Mouse (Mus musculus): ENCODE results near the gene Fkrp.
A peak's percentile ranks its signal among the peaks of the same experiment; 100 is the strongest.

Gene Fkrp

DNA sequence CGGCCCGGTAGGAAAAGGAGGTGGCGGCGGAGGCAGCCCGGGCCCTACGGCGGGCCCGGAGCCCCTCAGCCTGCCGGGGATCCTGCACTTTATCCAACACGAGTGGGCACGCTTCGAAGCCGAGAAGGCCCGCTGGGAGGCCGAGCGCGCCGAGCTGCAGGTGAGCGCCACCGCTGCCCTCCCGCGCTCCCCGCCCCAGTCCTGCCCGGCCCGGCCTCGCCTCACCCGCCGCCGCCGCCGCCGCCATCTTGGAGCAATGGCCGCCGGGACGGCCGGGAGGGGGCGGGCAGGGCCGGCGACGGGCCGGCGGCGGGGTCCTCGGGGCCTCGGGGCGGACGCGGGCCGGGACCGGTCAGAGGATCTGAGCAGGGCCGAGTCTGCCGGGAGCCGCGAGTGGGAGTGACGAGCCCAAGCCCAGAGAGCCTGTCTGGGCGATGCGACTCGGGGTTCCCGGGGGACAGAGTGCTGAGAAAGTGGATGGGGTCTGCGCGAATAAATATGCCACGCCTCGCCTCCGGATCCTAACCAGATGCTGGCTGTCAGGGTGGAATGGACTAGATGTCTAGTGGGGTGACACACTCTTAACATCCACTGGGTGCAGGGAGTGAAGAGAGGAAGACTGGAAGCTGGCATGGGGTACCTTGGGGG lies at the start of gene Fkrp:
Gene Fkrp, minus strand, starts transcription at position 258 of the 648 bp plus-strand sequence.
- DNase-seq = peak; percentile 47

DNA sequence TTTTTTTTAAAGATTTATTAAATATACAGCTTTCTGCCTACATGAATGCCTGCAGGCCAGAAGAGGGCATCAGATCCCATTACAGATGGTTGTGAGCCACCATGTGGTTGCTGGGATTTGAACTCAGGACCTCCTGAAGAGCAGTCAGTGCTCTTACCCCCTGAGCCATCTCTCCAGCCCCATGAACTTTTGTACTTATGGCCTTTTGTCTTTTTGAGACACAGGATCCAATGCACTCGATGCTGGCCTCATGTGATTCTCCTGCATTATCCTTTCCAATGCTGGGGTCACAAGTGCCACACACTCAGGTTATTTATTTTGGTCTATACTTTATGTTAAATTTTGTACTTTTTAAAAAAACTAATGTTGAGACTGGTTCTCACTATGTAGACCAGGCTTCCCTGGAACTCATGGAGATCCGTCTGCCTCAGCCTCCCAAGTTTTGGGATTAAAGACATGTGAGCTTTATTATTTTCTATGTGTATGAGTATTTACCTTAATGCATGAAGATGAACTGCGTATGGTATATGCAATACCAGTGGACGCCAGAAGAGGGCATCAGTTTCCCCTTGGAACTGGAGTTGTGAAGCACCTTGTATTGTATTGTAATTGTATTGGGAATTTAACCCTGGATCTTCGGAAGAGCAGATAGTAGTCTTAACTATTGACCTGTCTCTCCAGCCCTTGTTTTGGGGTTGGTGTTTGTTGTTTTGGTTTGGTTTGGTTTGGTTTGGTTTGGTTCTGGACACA lies 43.5 kb upstream of the Fkrp start:
- DNase-seq = no peak

DNA sequence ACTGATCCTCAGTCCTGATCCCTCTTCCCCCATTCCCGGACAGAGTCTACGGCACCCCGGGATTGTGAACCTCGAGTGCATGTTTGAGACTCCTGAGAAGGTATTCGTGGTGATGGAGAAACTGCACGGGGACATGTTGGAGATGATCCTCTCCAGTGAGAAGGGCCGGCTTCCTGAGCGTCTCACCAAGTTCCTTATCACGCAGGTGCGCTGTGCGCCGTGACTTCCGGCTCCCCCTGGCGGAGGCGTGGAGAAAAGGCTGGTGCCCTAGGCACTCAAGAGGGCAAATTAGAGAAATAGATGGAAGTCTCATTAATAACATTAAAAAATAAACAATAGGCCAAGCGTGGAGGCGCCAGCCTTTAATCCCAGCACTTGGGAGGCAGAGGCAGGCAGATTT lies 41.8 kb upstream of the Fkrp start:
- DNase-seq = no peak

DNA sequence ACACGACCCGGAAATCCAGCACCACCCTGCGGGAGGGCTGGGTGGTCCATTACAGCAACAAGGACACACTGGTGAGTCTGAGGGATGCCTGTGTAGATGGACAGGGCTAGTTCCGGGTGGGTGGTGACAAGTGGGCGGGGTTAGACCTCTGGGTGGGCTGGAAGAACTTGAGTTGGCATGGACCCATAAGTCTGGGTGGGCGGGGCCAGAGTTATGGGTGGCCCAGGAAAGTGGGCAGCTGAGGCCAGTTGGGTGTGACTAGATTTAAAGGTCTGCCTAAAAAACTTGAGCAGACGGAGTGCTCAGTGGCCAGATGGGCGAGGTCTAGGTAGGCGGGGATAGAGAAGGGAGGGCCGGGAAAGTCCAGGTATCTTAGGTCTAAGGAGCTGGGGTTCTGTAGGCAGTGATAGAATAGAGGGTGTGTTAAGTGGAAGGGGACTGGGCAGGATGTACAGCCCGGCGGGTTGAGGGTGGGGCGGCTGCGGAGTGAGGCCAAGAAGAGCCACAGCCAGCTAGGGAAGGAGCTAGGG lies 36.8 kb upstream of the Fkrp start:
- no peak for DNase-seq

DNA sequence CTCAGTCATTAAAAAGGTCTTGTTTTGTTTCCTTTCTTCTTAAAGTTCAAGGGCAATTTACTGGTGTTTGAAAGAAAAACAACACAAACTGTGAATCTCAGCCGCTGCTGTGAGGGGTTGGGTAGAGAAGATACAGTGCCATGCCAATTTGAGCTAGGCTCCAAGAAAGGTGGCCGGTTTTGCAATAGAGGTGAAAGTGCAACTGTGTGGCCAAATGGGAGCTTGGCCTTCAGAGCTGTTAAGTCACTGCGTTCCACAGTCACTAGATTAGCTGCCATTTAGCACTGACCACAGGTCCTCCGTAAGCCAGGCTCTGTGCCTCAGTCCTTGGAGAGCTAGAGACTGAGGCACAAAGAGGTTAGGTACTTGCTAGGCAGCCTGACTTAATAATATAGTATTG lies 35.1 kb upstream of the Fkrp start:
- DNase-seq = no peak

DNA sequence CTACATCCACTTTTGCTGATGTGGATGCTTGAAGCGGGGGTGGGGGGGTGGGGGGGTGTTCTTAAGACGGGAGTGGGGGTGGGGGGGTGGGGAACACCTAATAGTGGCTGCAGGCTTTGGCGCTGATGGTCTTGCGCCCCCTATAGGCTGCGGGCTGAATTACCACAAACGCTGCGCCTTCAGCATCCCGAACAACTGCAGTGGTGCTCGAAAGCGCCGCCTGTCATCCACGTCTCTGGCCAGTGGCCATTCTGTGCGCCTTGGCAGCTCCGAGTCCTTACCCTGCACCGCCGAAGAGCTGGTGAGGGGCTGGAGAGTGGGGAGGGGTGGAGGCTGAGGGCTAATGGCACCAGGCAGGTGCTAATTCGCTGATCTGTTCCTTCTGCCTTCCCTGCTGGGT lies 32.0 kb upstream of the Fkrp start:
- peak; percentile 69 for DNase-seq

DNA sequence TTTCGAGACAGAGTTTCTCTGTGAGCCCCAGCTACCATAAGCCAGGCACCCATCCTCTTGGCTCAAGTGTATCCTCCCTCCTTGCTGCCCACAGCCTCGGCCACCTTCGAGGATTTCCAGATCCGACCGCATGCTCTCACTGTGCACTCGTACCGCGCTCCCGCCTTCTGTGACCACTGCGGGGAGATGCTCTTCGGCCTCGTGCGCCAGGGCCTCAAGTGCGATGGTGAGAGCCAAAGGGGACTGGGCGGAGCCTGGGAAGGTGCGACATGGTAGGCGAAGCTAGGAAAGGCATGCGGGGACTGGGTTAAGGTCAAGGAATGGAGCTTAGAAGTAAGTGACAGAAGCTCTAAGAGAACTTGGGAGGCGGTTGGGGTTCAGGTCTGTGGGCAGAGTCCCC lies 31.0 kb upstream of the Fkrp start:
- no peak for DNase-seq

DNA sequence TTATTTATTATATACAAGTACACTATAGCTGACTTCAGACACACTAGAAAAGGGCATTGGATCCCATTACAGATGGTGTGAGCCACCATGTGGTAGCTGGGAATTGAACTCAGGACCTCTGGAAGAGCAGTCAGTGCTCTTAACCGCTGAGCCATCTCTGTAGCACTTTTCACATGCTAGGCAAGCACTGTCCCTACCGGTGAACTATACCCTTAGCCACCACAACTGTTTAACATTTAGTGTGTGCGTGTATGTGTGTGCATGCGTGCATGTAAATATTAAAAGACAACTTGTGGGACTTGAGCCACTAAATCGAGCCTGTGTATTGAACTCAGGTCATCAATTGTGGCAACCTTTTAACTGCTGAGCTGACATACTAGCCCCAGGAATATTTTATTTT lies 30.2 kb upstream of the Fkrp start:
- no peak for DNase-seq

DNA sequence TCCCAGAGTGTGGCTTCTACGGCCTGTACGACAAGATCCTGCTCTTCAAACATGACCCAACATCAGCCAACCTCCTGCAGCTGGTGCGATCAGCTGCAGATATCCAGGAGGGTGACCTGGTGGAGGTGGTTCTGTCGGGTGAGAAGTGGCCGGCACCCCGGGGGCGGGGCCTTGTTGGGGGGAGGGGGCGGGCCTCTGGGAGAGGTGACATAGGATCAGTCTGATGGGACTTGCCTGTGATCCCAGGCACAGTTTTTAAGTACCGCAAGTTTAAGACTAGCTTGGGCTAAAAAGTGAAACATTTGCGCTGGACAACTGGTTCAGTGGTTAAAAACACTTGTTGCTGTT lies 29.3 kb upstream of the Fkrp start:
- no peak for DNase-seq

DNA sequence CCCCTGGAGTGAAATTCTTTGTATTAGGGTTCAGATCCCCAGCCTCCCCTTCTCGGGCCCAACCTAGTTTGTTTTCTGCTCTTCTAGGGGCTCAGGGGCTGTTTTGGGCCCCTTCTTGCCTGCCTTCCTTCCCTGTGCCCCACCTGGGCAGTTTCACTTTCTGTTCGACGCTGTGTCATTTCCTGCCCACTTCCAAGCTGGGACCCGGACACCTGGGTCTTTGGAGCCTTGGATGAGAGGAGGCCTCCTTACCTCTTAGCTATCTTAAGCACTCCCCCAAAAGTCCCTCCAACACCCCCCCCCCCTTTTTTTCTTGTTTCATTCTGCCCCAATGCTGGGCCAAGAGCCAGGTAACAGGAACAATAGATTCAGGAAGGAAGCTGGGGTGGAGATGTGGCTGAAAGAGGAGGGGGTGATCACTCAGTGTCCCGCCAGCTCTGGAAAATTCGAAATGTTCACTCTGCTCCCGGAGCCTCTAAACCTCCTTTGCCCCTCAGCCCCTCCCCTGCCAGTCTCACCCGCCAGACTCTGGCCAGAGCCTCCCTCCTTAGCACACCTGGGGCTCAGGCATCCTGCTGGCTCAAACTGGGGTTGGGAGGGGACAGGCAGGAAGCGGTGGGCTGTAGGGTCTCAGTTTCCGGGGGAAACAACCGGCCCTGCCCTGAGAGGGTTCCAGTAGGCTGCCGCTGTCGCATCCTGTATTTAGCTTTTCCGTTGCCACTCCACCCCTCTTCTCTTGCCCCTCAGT lies 28.7 kb upstream of the Fkrp start:
- DNase-seq = no peak

DNA sequence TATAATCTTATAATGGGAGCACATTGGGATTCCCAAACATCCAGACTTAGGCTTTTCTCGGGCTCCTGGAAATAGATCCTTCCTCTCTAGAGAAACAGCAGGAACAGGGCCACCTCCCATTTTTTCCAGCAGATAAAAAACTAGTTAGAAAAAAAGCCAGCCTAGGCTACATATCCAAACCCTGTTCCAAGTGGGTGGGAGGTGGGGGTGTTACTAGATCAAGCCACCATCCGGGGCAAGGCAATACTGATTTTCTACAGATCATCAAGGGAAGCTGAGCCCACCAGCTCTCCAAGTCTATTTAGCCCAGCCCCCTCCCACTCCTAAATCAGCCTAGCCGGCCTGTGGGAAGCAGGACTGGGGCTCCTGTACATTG lies 28.2 kb upstream of the Fkrp start:
- no peak for DNase-seq

DNA sequence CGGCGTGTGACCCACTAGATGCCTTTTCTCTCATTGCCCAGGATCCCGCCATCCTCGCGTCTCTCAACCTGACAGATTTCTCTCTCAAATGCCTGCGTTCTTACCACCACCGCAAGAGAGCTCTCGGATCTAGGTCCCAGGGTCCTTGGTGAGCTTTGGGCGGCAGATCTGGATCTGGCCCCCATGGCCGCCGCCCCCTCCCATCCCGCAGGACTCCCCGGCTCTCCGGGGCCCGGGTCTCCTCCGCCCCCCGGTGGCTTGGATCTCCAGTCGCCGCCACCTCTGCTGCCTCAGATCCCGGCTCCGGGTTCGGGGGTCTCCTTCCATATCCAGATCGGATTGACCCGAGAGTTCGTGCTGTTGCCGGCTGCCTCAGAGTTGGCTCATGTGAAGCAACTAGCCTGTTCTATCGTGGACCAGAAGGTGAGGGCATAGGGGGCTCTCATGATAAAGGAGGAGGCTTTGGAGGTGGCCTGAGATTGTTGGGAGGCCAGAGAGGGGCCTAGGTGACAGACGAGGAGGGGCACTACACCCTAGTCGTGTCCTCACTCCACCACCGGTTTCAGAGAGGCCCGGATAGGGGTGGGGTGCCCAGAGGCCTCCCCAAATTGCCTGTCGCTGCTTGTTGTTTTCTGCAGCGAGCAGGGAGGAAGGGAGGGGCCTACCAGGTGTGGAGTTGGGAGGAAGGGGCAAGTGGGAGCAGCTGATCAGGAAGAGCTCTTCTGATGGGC lies 27.1 kb upstream of the Fkrp start:
- no peak for DNase-seq

DNA sequence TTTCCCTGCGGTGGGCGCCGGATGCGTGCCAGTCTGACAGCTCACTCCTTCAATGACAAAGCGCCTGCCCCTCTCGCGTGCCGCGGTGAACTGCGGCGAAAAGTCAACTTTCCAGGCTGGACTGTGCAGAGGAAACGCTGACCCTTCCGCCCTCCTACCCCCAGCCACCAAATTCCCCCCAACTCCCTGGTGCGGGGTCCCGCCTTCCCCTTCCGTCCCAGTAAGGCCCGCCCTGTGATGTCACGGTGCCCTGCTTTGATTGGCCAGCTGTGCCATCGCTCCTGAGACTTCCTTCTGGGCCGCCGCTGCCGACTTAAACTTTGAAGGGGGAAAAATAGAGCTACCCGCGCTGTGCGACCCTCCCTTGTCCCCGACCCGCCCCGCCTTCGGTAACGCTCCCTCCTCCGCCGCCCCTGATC lies 26.1 kb upstream of the Fkrp start, which contains the start of gene Prkd2:
Gene Prkd2, plus strand, starts transcription at position 258 of the 419 bp plus-strand sequence.
- DNase-seq = peak; percentile 86

DNA sequence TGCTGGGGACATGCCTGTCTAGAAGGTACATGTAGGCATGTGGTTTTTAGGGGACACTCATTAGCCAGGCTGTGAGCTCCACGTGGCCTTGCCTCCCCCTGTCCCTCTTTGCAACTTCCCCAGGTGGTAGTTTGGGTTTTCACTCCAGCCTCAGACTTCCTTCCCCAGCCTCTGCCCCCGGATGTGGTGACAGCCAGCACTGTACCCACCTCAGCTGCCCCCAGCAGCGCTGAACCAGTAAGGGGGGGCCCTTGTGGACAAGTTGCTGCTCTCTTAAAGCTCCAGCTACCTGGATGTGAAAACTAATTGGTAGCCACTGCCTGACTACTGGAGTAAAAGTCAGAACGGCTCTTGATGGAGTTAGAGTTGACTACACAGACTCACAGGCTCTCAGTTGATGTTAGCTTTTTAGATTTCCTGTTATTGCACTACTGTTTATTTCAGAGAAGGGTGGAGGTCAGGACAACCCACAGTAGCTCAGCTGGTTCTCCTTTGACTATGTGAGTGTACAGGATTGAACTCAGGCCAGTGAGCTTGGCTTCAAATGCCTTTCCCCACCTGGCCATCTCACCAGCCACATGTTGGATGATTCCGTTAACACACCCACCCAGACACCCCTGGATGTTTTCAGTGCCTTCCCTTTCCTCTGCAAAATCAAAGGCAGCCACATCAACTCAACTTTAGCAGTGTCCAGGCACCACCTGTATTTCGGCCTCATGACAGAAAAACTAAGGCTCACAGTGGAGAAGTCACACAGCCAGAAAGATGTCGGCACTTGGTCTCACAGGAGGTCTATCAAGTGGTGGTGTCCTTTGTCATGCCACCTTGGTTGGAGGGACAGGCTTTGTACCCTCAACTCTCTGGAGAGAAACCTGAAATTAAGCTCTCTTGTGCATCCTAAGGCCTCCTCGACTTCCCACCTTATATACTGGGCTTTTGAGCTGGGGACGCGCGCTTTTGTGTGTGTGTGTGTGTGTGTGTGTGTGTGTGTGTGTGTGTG lies 25.3 kb upstream of the Fkrp start:
- no peak for DNase-seq

DNA sequence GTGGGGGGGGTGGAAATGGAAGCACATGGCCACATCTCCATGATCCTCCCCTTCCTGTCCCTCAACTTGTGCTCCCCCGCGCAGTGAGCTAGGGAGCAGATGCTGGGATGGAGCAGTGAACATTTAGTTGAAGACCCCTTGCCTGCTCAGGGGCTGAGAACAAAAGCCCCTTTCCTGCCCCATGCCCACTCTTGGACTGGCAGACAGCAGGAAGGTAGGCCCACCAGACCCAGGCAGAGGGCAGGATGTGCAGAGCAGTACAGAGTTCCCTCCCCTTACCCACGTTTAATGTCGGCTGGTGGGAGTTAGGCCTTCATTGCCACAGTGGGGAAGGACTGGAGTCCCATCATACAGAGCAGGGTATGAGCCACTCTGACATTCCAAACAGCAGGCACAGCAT lies 24.5 kb upstream of the Fkrp start:
- DNase-seq = no peak

DNA sequence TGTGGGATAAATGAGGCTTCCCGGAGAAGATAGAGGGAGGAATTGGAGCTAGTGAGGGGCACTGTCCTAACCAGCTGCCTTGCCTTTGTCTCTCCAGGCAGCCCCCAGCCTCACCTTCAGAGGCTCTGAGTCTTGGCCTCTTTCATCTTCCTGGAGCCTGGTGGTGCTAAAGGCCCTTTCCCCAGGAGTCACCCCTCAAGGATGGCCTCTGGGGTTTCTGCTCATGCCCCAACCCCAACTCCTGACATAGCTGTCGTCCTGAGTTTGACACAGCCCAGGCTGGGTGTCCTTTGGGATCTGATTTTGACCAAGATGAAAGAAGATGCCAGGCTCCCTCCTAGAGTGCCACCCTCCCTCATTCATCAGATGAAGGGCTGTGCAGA lies 23.6 kb upstream of the Fkrp start:
- no peak for DNase-seq

DNA sequence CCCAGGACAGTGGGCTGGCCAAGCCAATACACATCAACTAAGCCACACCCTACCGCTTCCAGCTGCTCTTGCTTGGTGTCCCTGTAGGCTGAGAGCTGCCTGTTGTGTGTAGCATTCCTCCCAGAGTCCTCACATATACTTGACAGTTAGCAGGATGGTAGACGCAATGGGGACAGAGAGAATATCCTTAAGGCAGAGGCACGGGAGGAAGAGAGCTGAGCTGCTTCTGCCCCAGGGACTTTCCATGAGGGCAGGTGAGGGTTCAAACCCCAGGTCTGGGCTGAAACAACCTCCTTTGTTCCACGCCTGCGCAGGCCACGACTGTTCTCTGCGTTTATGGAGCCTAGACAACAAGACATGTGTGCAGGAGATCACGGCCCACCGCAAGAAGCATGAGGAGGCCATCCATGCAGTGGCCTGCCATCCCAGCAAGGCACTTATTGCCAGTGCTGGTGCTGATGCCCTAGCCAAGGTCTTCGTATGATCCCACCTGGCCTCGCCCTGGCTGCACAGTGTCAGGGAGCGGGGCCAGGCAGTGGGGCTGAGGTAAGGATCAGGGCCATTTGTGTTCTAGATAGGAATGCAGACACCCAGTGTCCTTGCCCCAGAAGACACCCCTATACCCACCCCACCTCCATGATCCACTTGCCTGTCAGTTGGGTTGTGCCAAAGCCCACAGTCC lies 23.0 kb upstream of the Fkrp start:
- DNase-seq = no peak

DNA sequence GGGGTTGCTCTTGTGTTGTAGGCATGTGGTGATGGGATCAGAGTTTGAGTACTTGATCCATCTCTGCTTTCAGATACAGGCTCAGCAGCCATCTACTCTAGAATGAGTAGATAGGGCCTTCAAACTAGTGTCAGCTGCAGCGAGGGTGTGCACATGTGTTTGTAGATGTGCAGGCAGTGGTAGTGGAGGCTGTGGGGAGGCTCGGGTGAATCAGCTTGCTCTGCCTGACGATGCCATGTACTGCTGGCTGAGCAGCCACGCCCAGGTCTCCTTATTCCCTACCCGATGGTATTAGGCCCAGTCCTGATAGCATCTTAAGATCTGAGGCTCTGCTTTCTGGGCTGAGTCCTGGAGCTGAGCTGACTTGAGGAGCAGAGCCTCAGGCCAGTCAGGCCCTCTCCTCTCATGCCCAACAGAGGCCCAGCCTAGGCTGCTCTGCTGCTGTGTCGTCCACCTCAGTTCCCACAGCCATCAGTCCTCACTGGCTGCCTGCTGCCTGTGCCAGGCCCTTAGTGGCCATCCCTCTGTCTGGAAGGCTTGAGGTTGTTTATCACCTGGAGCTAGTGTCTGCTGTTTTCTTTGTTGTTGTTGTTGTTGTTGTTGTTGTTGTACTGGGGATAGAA lies 22.4 kb upstream of the Fkrp start:
- no peak for DNase-seq

DNA sequence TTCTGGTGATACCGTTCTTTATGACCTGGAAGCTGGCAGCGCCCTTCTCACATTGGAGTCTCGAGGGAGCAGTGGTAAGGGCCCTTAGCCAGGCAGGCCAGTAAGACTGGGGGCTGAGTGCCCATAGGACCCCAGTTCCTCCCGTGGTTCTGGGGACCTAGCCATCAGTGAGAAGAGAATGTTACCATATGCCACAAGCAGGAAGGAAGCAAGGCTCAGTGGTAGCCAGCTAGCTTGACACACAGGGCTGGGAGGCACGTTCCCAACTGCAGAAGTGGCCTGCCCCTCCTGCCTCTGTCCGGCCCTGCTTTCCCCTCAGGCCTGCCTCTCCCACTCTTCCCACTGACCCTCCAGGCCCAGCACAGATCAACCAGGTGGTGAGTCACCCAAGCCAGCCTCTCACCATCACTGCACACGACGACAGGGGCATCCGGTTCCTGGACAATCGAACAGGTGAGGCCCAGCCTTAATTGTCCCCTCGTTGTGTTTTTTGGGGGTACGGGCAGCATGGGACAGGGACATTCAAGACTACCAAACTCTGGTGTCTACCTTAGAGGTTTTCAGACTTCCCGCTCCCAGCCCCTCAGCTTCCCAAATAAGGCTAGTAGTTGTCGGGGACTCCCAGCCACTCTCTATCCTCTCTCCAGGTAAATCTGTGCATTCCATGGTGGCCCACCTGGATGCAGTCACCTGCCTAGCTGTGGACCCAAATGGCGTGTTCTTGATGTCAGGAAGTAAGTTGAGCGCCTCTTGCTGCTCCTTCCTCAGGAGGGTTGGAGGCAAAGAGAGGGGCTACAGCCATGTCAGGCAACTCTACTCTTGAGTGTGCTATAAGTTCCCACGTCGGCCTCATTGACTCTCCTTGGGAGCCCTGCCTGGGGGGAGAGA lies 21.6 kb upstream of the Fkrp start:
- no peak for DNase-seq

DNA sequence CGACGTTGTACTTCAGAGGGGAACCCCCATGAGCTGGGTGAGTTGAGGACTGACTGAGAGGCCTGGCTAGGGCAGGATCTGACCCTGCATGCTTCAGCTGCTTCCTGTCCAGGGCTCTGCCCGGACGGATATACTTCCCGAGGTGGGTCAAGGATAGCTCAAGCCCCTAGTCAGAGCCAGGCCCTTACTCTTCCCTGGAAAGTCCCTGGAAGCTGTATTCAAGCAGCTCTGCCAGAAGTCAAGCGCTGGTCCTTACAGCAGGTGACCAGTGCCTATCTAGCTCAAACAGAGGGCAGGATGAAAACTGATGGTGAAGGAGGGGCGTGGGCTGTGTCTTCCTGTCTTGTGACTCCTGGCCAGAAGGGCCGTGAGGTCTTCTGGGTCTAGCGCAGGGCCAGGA lies 13.9 kb upstream of the Fkrp start:
- no peak for DNase-seq

Data from right cerebral cortex, adult 18-20 months (tissue).